Mouse (Mus musculus) c-Kit-positive CD71-positive TER-119-positive erythroid progenitor cells, embryonic 14.5 days (primary cell): ENCODE results near the gene Tm4sf4.

Experiments
- DNase-seq: peaks from one replicate; pipeline ENCODE4 v3.0.0-alpha.2; 2013; ENCODE audit warnings: low spot score

Gene Tm4sf4

GRCm38 (mm10) chr3:57425089-57425730 lies at the start of gene Tm4sf4:
TSS of gene Tm4sf4 (plus strand) at chr3:57425314.
- DNase-seq, result no peak

GRCm38 (mm10) chr3:57386423-57386822 lies 38.7 kb upstream of the Tm4sf4 start:
- DNase-seq, result no peak

DNA sequence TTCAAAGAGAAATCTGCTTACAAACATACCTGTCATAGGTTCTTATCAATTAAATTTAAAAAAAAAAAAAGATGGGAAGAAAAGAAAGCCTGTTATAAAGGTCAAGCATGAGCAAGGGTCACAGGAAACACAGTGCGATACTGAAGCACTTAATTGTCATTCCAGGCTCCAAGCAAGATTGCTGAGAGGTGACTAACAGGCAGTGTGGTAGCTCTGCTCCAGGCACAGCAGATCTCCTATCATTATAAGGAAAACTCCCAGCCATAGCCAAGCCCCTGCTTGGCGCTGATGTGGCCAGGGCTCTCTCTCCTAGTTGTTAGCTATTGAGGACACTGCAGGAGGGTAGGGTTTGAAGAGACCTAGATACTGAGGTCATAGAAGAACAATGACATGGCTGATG lies 38.2 kb upstream of the Tm4sf4 start:
- DNase-seq, result no peak

GRCm38 (mm10) chr3:57387593-57387992 lies 37.5 kb upstream of the Tm4sf4 start:
- DNase-seq, result no peak

GRCm38 (mm10) chr3:57411535-57411934 lies 13.6 kb upstream of the Tm4sf4 start:
- no peak for DNase-seq

GRCm38 (mm10) chr3:57420233-57420632 lies 4.9 kb upstream of the Tm4sf4 start:
- no peak for DNase-seq

DNA sequence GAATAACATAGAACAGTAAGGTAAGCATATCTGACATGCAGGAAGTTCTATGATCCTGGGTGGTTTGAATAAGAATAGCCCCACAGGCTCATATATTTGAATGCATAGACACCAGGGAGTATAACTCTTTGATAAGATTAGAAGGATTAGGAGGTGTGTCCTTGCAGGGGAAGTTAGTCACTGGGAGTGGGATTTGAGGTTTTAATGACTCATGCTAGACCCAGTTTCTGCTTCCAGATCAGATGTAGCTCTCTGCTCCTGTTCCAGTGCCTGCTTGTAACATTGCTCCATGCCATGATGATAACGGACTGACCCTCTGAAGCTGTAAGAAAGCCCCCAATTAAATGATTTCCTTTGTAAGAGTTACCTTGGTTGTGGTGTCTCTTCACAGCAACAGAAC lies 4.5 kb upstream of the Tm4sf4 start:
- no peak for DNase-seq

GRCm38 (mm10) chr3:57426351-57426750 lies 1.2 kb downstream of the Tm4sf4 start:
- DNase-seq, result no peak

GRCm38 (mm10) chr3:57428682-57429464 lies 3.8 kb downstream of the Tm4sf4 start:
- DNase-seq, result no peak

DNA sequence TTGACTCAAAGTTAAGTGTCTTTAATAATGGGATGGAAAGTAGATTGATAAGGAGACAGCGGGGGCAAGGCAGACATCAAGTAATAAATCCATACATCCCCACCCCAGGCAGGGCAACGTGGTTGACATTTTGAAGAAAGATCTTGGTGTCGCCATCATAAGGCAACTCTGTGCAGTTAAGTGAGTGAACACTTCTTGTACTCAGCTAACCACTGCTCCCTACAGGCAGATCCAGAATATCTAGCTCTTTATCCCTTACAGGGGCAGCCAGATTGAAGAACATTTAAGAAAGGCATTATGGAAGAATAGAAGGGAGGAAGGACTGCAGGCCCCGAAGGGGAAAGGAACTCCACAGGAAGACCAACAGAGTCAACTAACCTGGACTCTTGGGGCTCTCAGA lies 4.4 kb downstream of the Tm4sf4 start:
- DNase-seq, result no peak

DNA sequence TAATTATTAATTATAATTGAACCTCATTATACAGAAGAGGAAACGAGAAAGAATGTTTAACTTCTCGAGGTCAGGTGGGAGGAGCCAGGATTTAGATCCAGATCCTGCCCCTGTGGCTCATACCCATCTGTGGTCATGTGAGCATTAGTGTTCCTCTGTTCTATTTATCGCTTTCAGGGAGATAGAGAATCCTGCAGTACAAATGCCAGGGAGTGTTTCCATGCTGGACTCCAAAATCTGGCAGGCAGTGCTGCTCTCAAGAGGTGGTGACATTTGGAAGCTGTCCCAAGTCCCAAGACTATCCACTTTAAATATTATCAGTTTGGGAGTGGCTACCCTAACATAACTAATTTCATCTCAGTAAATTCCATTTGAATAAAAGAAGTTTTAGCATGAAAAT lies 6.6 kb downstream of the Tm4sf4 start:
- DNase-seq, result no peak

DNA sequence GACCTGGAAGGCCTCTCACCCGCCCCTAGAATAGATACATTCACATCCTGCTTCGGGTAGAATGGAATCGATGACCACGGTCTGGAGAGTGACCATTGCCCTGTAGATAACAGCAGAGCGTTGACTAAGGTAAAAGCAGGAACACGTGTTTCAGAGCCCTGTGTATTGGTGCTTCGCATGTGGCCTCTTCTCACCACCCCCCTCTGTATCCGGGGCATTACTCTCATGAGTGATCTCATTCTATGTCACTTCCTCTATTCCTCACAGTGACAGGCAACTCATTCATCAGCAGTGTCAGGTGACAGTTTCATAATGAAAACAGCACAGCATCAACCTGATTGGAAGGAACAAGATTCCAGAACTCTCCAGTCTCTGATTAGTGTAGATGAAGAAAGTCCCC lies 10.2 kb downstream of the Tm4sf4 start:
- no peak for DNase-seq

DNA sequence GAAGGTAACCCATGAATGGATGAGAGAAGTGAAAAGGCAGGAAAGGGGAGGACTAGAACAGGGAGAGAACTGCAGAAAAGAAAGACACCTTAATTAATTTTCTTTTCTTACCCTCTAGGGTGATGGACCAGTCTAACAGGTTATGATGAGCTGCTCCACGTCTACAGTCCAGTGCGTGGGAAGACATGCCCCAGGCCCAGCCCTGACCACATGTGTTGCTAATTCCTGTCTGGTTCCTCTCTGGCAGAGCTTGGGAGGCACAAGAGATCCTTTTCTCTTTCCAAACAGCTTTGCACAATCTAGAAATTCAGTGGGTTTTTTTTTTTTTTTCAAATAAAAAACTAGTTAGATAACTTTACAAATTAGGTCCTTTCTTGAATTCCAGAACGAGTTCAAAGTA lies 15.8 kb downstream of the Tm4sf4 start:
- no peak for DNase-seq

DNA sequence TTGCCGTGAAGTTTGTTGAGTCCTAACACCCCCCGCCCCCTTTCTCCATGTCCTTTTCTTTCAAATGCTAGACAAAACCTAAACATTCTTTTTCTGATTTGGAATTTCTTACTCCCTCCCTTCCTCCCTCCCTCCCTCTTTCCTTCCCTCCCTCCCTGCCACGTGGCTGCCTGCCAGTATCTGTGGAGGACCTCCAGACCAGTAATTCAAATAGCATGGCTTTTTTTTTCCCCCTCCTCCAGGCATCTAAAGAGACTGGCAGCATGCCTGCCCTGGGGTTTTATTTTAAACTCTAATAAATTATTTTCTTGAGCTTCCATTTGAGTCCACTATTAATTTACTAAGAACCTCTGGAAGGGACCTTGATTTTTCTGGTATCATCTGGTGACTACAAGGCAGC lies 20.6 kb downstream of the Tm4sf4 start:
- no peak for DNase-seq

DNA sequence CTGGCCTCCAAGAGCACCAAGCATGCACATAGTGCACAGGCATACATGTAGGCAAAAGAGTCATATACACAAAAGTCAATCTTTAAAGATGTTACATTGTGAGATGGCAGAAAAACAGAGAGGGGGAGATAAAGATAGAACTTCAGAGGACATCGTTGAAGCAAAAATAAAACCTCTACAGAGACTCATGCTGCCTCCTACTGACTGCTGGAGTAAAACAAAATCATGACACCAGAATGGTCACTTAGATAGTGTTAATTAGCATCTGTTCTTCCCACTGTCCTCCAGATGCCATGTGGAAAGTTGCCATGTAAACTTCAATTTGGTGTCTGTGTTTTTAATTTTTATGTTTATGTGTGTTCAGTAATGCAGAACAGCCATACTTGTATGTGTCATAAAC lies 22.8 kb downstream of the Tm4sf4 start:
- no peak for DNase-seq

DNA sequence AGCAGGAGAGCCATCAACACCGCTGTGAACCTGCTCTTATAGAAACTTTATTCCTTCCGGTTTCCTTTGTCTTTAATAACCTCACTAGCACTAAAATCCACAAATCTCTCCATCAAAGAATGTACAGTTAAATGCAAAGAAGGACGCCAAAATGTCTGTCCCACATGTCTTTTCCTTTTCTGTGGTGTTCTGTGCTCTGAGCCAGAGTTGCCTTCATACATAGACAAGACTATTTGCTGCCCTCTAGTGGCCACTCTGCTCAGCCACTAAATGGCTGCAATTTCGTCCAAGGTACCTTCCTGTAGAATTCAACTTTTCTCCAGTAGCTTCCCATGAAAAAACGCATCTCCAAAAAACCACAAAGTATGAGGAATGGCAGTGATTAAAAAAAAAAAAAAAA lies 23.3 kb downstream of the Tm4sf4 start:
- peak; percentile 44 for DNase-seq

- DNase-seq, result no peak
Observed at GRCm38 (mm10) chr3:57458652-57459051, 33.5 kb downstream of the Tm4sf4 start.

GRCm38 (mm10) chr3:57463302-57463701 lies 38.2 kb downstream of the Tm4sf4 start:
- no peak for DNase-seq

- DNase-seq, result no peak
Observed at GRCm38 (mm10) chr3:57466289-57466688, 41.2 kb downstream of the Tm4sf4 start.

GRCm38 (mm10) chr3:57469325-57469724 lies 44.2 kb downstream of the Tm4sf4 start:
- DNase-seq, result no peak

DNA sequence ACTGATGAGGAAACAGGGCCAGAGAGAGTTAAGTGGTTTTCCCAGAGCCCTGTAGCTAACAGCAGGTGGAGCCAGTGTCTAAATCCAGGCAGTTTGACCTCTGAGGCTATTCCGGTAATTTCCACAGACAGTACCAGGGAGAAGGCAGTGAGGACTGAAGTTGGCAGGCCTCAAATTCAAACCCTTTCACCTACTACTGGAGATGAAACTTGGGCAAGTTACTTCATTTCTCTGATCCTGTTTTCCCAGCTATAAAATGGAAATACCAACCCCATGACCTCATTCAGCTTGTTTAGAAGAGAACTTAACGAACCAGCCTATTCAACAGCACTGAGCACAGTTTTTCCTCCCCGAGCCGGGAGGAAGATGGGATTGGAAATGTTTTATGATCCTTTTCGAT lies 45.2 kb downstream of the Tm4sf4 start:
- no peak for DNase-seq

DNA sequence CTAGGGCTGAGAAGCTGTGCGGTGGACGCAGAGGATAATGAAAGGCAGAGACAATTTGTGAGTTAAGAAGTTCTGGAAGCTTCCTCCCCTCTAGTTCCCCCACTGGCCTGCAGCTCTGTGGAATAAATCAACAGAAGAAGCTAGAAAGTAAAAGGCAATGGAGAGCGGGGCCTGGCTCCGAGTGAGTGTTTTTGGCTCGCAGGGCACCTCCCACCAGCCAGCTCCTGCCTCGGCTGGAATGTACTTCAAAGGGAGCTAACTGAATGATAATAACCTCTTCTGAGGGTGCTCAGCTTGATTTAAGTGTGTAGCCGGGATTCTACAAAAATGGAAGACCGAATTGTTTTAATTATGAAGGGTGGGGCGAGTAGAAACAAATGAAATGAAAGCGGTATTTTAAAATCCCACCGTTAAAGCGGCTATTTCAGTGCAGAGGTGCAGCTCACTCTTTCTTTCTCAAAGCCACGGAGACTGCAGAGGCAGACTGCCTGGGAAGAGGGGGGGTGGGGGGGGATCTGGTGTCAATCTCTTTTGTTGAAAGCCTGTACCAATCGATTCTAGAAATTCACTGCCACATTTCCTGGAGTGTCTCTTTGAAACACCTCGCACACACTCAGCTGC lies 46.0 kb downstream of the Tm4sf4 start:
- DNase-seq, result no peak

GRCm38 (mm10) chr3:57472407-57472806 lies 47.3 kb downstream of the Tm4sf4 start:
- no peak for DNase-seq
